Mouse (Mus musculus) hindbrain, embryonic 16.5 days (tissue): ENCODE measurements around the gene Ctc1. TPM values are rescaled to one million over a fixed set of nuclear protein-coding genes. Genes with fewer than 3 reads are reported as not detected.

Experiments
- microRNA-seq: library from miRNA; unstranded; fragments of <30 nt; microRNA quantifications from one replicate; pipeline ENCODE4, GENCODE M21; 2017
- polyA plus RNA-seq: library from polyadenylated mRNA; unstranded; fragments of >200 nt; fragmentation: Nextera tagmentation; extraction: Ambion mirVana; gene quantifications from 2 replicates; pipeline ENCODE4 v1.2.1, GENCODE M21; 2015

Gene Ctc1
- polyA plus RNA-seq, 1 experiment from 2014 or later: 62.9 TPM

Small RNA genes lying within 50 kb of the gene (microRNA-seq; reads per million reads assigned to microRNA genes)
- 7.9 reads per million, percentile 24 among the genes with 10 or more reads in this experiment for gene Mir3062

Other genes with a start within 250 kb of the Ctc1 start
- gene Ndel1, start 144.1 kb upstream of the Ctc1 start, polyA plus RNA-seq: 109 and 112 TPM in 2 replicates
- gene Rnf222, start 127.4 kb upstream of the Ctc1 start, polyA plus RNA-seq: 0.04 TPM in 1 of 2 replicates, not detected in the other
- 487 and 500 TPM in 2 replicates for gene Rpl26, start 114.3 kb upstream of the Ctc1 start, polyA plus RNA-seq
- 0.34 and 0.67 TPM in 2 replicates for gene Odf4, start 88.8 kb upstream of the Ctc1 start, polyA plus RNA-seq
- gene Arhgef15, start 58.4 kb upstream of the Ctc1 start, polyA plus RNA-seq: 27.2 and 33.9 TPM in 2 replicates
- gene Slc25a35, start 47.8 kb upstream of the Ctc1 start, polyA plus RNA-seq: 2.3 and 3.4 TPM in 2 replicates
- 30.0 and 36.9 TPM in 2 replicates for gene Rangrf, start 40.7 kb upstream of the Ctc1 start, polyA plus RNA-seq
- gene Pfas, start 7.5 kb upstream of the Ctc1 start, polyA plus RNA-seq: 12.9 and 16.4 TPM in 2 replicates
- 26.9 and 32.2 TPM in 2 replicates for gene Aurkb, start 29.7 kb downstream of the Ctc1 start, polyA plus RNA-seq
- 18.1 and 20.9 TPM in 2 replicates for gene Borcs6, start 43.8 kb downstream of the Ctc1 start, polyA plus RNA-seq
- gene Tmem107, start 54.9 kb downstream of the Ctc1 start, polyA plus RNA-seq: 38.6 and 42.6 TPM in 2 replicates
- gene Vamp2, start 72.6 kb downstream of the Ctc1 start, polyA plus RNA-seq: 402 and 475 TPM in 2 replicates
- gene Per1, start 79.3 kb downstream of the Ctc1 start, polyA plus RNA-seq: 11.1 and 11.2 TPM in 2 replicates
- gene Hes7, start 104.5 kb downstream of the Ctc1 start, polyA plus RNA-seq: 1.4 and 1.8 TPM in 2 replicates
- 0.94 and 1.2 TPM in 2 replicates for gene 9130213A22Rik, start 106.7 kb downstream of the Ctc1 start, polyA plus RNA-seq
- 8.1 and 8.5 TPM in 2 replicates for gene Aloxe3, start 110.0 kb downstream of the Ctc1 start, polyA plus RNA-seq
- gene Alox12b, start 141.1 kb downstream of the Ctc1 start, polyA plus RNA-seq: 0.65 and 0.95 TPM in 2 replicates
- gene Alox8, start 181.9 kb downstream of the Ctc1 start, polyA plus RNA-seq: 0.73 and 0.84 TPM in 2 replicates
- gene Gucy2e, start 221.1 kb downstream of the Ctc1 start, polyA plus RNA-seq: 0.51 and 0.69 TPM in 2 replicates